Mouse (Mus musculus) E14TG2a.4 (cell line): ENCODE measurements at regions not wholly inside any gene's neighbourhood (a gene's known extent, or its start where the extent isn't known, plus 50 kb on each side); places are given as distances from the start of the nearest gene placed in this dataset.
"Not testable (repeated sequence)": the region's sequence is repeated elsewhere in the genome, so short reads cannot be mapped to it uniquely, and the experiment has no call there.

ENCODE experiments used
- CTCF ChIP-seq: conservative IDR thresholded peaks from 2 replicates; pipeline ENCODE4 v1.5.1; 2014; ENCODE audit warnings: low read length
- NANOG ChIP-seq: IDR thresholded peaks from 2 replicates; pipeline ENCODE4 v1.6.1; 2014; ENCODE audit warnings: borderline replicate concordance, low read length, mixed read lengths

- not testable (repeated sequence) for TF ChIP-seq CTCF, NANOG
These were observed 156.1 kb downstream of the Rab10 start for GRCm38 (mm10) chr12:3153705-3154104.
